Mouse (Mus musculus): Measurements from ENCODE around the gene Ceacam20. TPM values are rescaled to one million over a fixed set of nuclear protein-coding genes. Genes with fewer than 3 reads are reported as not detected.
"Not testable (repeated sequence)": the region's sequence is repeated elsewhere in the genome, so short reads cannot be mapped to it uniquely, and the experiment has no call there.

Ceacam20 gene
- total RNA-seq, 2 experiments from 2014 or later = not detected

DNA sequence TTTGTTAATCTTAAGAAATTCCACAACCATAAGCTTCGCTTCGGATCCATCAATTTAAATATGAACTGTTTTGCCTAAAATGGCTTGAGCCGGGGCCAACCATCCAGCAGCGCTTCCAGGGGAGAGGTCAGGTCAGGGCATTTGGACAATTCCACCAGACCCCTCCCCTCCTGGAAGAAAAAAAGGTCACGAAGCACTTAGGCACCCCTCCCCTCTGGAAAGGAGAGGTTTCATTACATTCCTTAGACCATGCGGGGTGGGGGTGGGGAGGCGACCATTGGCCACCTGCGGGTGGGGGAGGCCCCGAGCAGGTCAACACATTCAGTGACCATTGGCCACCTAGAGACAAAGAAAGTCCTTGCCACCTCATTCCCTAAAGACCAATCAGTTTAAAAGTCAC, 12.2 kb upstream of the Ceacam20 start:
- intact Hi-C loops (cut with DNase I) = no loop called here
- DNase-seq = no peak
- TF ChIP-seq CTCF (IDR thresholded peaks at IDR 0.05) = no peak
- Histone ChIP-seq H3K4me3 (no peak overlapping the region), H3K27ac (no peak overlapping the region)

DNA sequence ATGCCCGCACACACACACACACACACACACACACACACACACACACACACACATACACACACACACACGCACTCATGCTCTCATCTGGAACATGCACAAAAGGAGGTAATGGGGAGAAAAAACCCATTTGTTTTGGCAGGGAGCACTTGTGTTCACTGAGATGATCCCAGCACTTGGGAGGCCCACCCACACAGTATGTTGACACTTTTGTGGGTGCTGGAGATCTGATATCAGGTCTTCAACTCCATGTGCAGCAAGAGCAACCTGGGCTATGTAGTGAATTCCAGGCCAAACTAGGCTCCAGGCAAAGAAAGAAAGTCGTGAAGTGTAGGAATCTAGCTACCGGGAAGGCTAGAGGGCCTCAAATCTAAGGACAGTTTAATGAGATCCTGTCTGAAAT, 9.4 kb upstream of the Ceacam20 start:
- Histone ChIP-seq H3K27ac (no peak overlapping the region), H3K4me3 (no peak overlapping the region)
- intact Hi-C loops (cut with DNase I) = loop anchor here (1.0 kb wide), 1 partner anchor 46 kb away; no protein-coding TSS in a partner anchor
- TF ChIP-seq CTCF (IDR thresholded peaks at IDR 0.05) = no peak
- no peak for DNase-seq

DNA sequence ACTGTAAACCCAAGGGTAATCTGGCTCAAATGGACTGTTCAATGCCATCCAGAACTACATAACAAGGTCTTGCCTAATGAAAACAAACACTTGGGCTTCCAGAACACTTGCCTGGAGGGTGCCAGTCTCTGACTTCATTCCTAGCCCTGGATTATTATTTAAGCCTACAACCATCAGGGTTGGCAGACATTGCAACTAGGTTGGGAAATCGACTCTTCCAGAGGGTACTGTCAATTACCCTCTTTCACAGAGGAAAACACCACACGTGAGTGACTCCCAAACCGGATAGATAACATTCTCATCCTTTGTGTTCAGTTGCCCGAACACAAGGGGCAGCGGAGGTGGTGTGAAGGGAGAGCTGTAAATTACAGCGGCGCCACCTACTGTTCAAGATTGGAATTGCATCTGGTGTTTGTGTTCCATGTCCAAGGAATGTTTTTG, 8.9 kb upstream of the Ceacam20 start:
- peak; percentile 85 for TF ChIP-seq CTCF (IDR thresholded peaks at IDR 0.05)
- intact Hi-C loops (cut with DNase I) = loop anchor here (1.0 kb wide), 1 partner anchor 46 kb away; no protein-coding TSS in a partner anchor
- Histone ChIP-seq H3K4me3 (no peak overlapping the region), H3K27ac (no peak overlapping the region)
- DNase-seq = peak; percentile 87

DNA sequence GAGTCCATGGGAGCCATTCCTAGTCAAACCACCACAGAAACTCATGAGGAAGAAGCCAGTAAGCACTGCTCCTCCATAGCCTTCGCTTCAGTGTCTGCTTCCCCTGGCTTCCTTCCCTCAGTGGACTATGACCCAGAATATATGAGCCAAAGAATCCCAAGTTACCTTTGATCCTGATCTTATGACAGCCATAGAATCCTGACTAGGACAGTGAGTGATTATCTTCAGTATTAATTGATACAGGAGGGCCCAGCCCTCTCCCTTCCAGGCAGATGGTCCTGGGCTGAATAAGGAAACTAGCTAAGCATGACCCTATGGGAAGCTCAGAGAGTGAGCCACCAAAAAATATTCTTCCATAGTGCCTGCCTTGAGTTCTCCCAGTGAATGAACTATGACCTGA, 2.8 kb upstream of the Ceacam20 start:
- Histone ChIP-seq H3K4me3 (no peak overlapping the region), H3K27ac (no peak overlapping the region)
- no peak for TF ChIP-seq CTCF (IDR thresholded peaks at IDR 0.05)
- intact Hi-C loops (cut with DNase I) = no loop called here
- DNase-seq = no peak

DNA sequence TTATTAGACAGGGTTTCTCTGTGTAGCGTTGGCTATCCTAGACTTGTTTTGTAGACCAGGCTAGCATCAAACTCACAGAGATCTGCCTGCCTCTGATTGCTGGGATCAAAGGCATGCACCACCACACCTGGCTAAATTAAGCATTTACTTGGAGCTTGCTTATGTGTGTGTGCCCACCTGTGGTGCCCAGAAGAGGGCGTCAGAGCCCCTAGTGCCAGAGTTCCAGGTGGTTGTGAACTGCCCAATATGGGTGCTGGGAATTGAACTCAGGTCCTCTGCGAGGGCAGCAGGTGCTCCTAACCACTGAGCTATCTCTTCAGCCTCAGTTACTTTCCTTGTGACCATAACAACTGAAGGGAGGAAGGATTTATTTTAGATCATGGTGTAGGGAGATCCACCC, 3.9 kb downstream of the Ceacam20 start:
- intact Hi-C loops (cut with DNase I) = no loop called here
- DNase-seq = no peak
- Histone ChIP-seq H3K4me3 (no peak overlapping the region), H3K27ac (no peak overlapping the region)
- TF ChIP-seq CTCF (IDR thresholded peaks at IDR 0.05) = no peak

DNA sequence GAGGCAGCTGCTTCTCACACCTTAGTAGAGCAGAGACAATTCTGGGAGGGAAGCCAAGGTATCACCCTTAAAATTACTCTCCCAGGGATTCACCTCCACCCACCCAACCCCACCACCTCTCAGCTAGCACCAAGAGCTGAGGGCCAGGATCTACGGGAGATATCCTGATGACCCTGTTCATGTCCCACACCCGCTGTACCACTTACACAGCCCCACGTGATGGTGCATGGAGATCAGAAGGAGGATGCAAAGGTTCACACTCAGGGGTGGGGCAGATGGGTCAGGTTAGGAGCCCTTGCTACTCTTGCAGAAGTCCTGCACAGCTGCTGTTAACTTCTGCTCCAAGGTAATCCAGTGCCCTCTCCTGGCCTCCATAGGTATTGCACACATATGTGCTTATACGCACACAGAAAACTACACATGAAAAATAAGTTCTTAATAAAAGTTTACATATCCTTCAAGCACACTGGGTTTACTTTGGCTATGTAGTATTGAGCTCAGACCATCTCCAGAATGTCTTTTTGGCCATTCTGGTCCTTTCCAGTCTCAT, 4.4 kb downstream of the Ceacam20 start:
- Histone ChIP-seq H3K4me3 (no peak overlapping the region), H3K27ac (no peak overlapping the region)
- TF ChIP-seq CTCF (IDR thresholded peaks at IDR 0.05) = no peak
- intact Hi-C loops (cut with DNase I) = no loop called here
- DNase-seq = no peak

DNA sequence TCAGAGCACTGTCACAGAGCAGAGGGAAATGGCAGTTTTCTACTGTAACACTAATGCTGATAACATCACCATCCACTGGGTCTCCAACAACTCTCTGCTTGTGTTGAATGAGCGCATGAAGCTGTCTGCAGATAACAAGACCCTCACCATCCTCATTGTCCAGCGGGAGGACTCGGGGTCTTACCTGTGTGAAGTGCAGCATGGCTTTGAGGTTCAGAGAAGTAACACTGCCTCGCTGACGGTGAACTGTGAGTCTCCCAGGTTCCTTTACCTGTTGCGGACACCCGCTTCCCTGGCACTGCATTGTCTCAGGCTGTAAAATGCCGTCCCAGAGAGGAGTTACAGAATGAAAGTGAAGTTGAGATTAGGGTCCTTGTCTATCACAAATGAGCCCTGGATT, 5.0 kb downstream of the Ceacam20 start:
- Histone ChIP-seq H3K4me3 (no peak overlapping the region), H3K27ac (no peak overlapping the region)
- intact Hi-C loops (cut with DNase I) = no loop called here
- TF ChIP-seq CTCF (IDR thresholded peaks at IDR 0.05) = no peak
- no peak for DNase-seq

DNA sequence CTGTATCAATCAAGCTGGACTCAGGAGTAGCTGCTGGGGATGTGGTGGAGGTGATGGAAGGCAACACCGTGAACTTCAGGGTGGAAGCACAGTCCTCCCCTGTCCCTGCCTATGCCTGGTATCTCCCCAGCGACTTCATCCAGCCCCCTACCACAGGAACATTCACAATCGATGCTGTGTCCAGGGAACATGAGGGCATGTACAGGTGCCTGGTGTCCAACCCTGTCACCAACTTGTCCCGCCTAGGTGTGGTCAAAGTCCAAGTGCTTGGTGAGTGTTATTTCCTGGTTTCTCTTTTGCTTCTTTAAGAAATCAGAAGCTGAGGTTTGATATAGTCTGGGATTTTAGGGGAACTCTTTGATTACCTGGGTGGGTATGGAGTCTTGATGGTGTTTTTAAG, 6.3 kb downstream of the Ceacam20 start:
- TF ChIP-seq CTCF (IDR thresholded peaks at IDR 0.05) = no peak
- DNase-seq = no peak
- Histone ChIP-seq H3K27ac (no peak overlapping the region), H3K4me3 (no peak overlapping the region)
- intact Hi-C loops (cut with DNase I) = no loop called here

DNA sequence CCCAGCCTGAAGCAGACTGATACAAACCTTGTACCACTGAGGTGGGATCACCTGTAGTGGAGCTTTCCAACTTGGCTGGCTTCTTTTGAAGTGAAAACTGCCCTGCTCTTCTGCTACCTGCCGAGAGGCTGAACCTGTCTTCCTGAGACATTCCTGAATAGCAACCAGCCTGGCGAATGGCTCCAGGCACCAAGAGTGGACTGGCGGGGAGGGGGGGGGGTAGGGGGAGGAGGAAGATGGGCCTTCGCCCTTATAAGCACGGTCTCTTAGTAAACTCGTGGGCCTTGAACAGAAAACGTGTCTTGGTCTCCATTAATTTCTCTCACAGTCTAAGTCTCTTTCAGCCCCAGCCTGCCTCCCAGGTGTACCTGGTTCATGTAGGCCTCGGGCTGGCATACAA, 26.0 kb downstream of the Ceacam20 start, which contains the start of gene Nlrp9b:
Gene Nlrp9b, plus strand, starts transcription at position 301 of the 400 bp plus-strand sequence.
- H3K4me3 ChIP-seq; intact Hi-C loops (cut with DNase I); DNase-seq; H3K27ac ChIP-seq: not testable (repeated sequence)

DNA sequence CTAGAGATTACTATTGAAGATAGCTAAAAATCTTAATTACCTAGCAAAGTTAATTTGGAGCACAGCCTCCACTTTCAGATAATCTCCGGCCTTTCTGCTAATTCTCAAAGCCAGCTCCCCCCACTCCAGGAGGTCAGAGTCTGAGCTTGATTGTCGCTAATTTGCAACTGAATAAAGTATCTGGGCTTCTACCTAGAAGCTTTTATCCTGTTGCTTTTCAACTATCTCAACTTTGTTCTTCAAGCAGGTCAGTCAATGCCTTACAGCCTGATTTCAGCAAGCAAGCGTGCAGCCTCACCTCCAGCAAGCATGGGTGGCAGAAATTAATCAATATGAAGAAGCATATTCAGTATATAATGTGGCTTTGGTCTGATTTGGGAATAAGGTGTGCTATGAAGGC, 31.5 kb downstream of the Ceacam20 start:
- DNase-seq; intact Hi-C loops (cut with DNase I); H3K27ac ChIP-seq: not testable (repeated sequence)

DNA sequence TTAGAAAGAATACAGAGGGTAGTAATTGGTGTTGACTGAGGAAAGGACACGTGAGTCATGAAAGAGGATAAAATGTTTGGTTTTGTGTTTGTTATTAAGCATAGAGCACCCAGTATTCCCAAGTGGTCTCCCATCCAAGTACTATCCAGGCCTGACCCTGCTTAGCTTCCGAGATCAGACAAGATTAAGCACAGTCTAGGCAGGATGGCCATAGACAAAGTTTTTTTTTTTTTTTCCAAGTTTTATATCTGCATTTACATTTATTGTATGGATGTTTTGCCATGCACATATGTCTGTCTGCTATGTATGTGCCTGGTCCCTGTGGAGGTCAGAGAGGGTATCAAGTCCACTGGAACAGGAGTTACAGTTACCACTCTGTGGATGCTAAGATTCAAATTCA, 44.8 kb downstream of the Ceacam20 start:
- intact Hi-C loops (cut with DNase I) = no loop called here
- no peak for TF ChIP-seq CTCF (IDR thresholded peaks at IDR 0.05)
- Histone ChIP-seq H3K27ac (no peak overlapping the region), H3K4me3 (no peak overlapping the region)
- no peak for DNase-seq

More for the DNA sequence above, 31.5 kb downstream of the Ceacam20 start:
- not testable (repeated sequence) for H3K4me3 ChIP-seq

Other genes starting within 250 kb of the Ceacam20 start
- gene Tomm40, start 250.0 kb upstream of the Ceacam20 start, total RNA-seq (2021) = 10 to 100 TPM; 41.0 to 52.4 TPM
- gene Nectin2, start 214.9 kb upstream of the Ceacam20 start, total RNA-seq (2021) = 1 to 10 TPM; 1.4 to 1.5 TPM
- 10 to 100 TPM; 21.9 to 26.7 TPM for gene Bcam, start 194.4 kb upstream of the Ceacam20 start, total RNA-seq (2021)
- not detected for gene Cblc, start 168.6 kb upstream of the Ceacam20 start, total RNA-seq (2021)
- gene Bcl3, start 142.6 kb upstream of the Ceacam20 start, total RNA-seq (2021) = 1 to 10 TPM; 1.3 to 1.5 TPM
- gene Gm19345, start 113.4 kb upstream of the Ceacam20 start, total RNA-seq (2021) = not detected
- not detected for gene Ceacam16, start 104.1 kb upstream of the Ceacam20 start, total RNA-seq (2021)
- gene Ceacam19, start 77.4 kb upstream of the Ceacam20 start, total RNA-seq (2021) = not detected
- gene Pvr, start 44.3 kb upstream of the Ceacam20 start, total RNA-seq (2021) = 1 to 10 TPM; 5.9 to 6.3 TPM
- gene Igsf23, start 14.7 kb upstream of the Ceacam20 start, total RNA-seq (2021) = not detected
- gene Nlrp9b, start 26.1 kb downstream of the Ceacam20 start, total RNA-seq (2021) = not detected
- not detected for gene Vmn1r91, start 134.3 kb downstream of the Ceacam20 start, total RNA-seq (2021)
- gene Gm16442, start 157.2 kb downstream of the Ceacam20 start, total RNA-seq (2021) = not detected
- not detected for gene Vmn1r93, start 173.7 kb downstream of the Ceacam20 start, total RNA-seq (2021)
- gene Vmn1r94, start 203.0 kb downstream of the Ceacam20 start, total RNA-seq (2021) = not detected
- gene Vmn1r95, start 228.3 kb downstream of the Ceacam20 start, total RNA-seq (2021) = not detected
- gene Gm6164, start 240.2 kb downstream of the Ceacam20 start, total RNA-seq (2021) = not detected